Mouse (Mus musculus) myocyte (in vitro differentiated cells): ENCODE data around the gene Aff3.

ENCODE experiments used
- MYOD1 ChIP-seq, 3 experiments: IDR thresholded peaks; one replicate each; pipeline ENCODE4 v1.6.1; 2011; ENCODE audit warnings: control low read depth in 2 of 3, low read depth in 2 of 3, mild to moderate bottlenecking in 2 of 3, moderate library complexity in 1 of 3; ENCODE audit not compliant: insufficient read length in 2 of 3, control insufficient read depth in 1 of 3
- MYOG ChIP-seq, 3 experiments: IDR thresholded peaks; one replicate each; pipeline ENCODE4 v1.6.1; 2011; ENCODE audit warnings: control low read depth in 2 of 3, low read depth in 2 of 3, mild to moderate bottlenecking in 2 of 3; ENCODE audit not compliant: insufficient read length in 2 of 3, control insufficient read depth in 1 of 3, insufficient read depth in 1 of 3
- POLR2A ChIP-seq: IDR thresholded peaks from one replicate; pipeline ENCODE4 v1.6.1; 2011; ENCODE audit warnings: low read depth, mild to moderate bottlenecking, control low read depth, moderate library complexity; ENCODE audit not compliant: insufficient read length
- REST ChIP-seq: IDR thresholded peaks from one replicate; pipeline ENCODE4 v1.6.1; 2011; ENCODE audit warnings: mild to moderate bottlenecking, control low read depth, moderate library complexity; ENCODE audit not compliant: insufficient read depth, insufficient read length
- SRF ChIP-seq: IDR thresholded peaks from one replicate; pipeline ENCODE4 v1.6.1; 2011; ENCODE audit warnings: low read depth; ENCODE audit not compliant: control insufficient read depth, insufficient read length
- TCF12 ChIP-seq: IDR thresholded peaks from one replicate; pipeline ENCODE4 v1.6.1; 2011; ENCODE audit warnings: mild to moderate bottlenecking, control low read depth; ENCODE audit not compliant: poor library complexity, insufficient read depth, severe bottlenecking
- USF1 ChIP-seq: IDR thresholded peaks from one replicate; pipeline ENCODE4 v1.6.1; 2011; ENCODE audit warnings: low read depth, mild to moderate bottlenecking, control low read depth, moderate library complexity

DNA sequence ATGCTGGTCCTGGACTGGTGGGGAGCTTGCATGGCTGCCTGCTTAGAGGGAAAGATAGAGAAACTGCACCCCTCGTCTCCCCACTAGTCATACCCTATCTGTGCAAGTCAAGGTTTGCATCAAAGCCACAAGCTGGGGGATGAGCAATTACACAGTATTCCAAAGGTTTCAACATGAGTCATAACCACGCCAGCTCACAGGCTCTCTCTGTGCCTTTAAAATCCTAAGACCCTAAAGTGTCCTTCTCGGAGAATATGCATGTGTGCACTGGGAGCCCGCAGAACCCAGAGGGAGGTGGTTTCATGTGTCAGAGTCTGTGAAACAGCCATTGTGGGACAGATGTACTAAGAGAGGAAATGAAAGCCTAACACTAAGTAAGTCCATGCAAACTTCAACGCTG lies 194.6 kb downstream of the Aff3 start:
- TF ChIP-seq POLR2A (no peak), TCF12 (no peak), USF1 (no peak), SRF (no peak), REST (no peak), MYOD1 (IDR thresholded peaks at IDR 0.05; ENCODE audit: control insufficient read depth in 1 of 3, insufficient read length in 2 of 3, low read depth in 2 of 3) (no peak), MYOG (IDR thresholded peaks at IDR 0.05; ENCODE audit: control insufficient read depth in 1 of 3, insufficient read depth in 1 of 3, insufficient read length in 2 of 3, low read depth in 2 of 3) (no peak)
